ENCODE assay signal across 14 mouse cellular contexts in genomic region chr13:114420235-114420634, GRCm38 (mm10).
"Had no signal": no experiment of that assay in that cellular context is flagged by ENCODE, and none has a peak within 500 bp of the region (broad histone marks: within the 10 kb centered on the region; RNA-seq: fewer than 3 reads in every experiment).

No protein-coding gene starts in this region.

- ATAC-seq: midbrain, embryonic 13.5 days had no signal

- H3K4me3 ChIP-seq: layer of hippocampus, adult 2 months; limb, embryonic 13.5 days; midbrain, embryonic 13.5 days; neural tube, embryonic 15.5 days had no signal

- H3K36me3 ChIP-seq: limb, embryonic 13.5 days; midbrain, embryonic 13.5 days; neural tube, embryonic 15.5 days had no signal

- H3K9ac ChIP-seq: limb, embryonic 13.5 days; liver, embryonic 14.5 days; midbrain, embryonic 13.5 days; neural tube, embryonic 15.5 days had no signal

- H3K27me3 ChIP-seq: limb, embryonic 13.5 days; midbrain, embryonic 13.5 days; neural tube, embryonic 15.5 days had no signal

- H3K4me1 ChIP-seq: limb, embryonic 13.5 days; midbrain, embryonic 13.5 days; neural tube, embryonic 15.5 days had no signal

- H3K4me2 ChIP-seq: limb, embryonic 13.5 days; midbrain, embryonic 13.5 days; neural tube, embryonic 15.5 days had no signal

- H3K27ac ChIP-seq: layer of hippocampus, adult 2 months; limb, embryonic 13.5 days; liver, embryonic 14.5 days; midbrain, embryonic 13.5 days; neural tube, embryonic 15.5 days; stomach, postnatal 0 days had no signal

- H3K9me3 ChIP-seq: limb, embryonic 13.5 days; midbrain, embryonic 13.5 days; neural tube, embryonic 15.5 days had no signal

- DNase-seq: kidney, adult 9 months; kidney, postnatal 10 days; kidney, postnatal 4 days; left cerebral cortex, postnatal 4 days; lung, adult 18-20 months; lung, postnatal 36 days; right cerebral cortex, adult 18-20 months; thymus, postnatal 4 days had no signal
